Mouse (Mus musculus) spleen, adult 2 months (tissue): ENCODE measurements around the gene Hes6.

Experiments used
- CTCF ChIP-seq: fragments of 200-500 bp; IDR thresholded peaks from 2 replicates; pipeline ENCODE4 v1.5.1; 2011; ENCODE audit warnings: mild to moderate bottlenecking, inconsistent platforms; ENCODE audit not compliant: insufficient read depth, insufficient read length, insufficient replicate concordance; ENCODE audit errors: extremely low read depth
- POLR2A ChIP-seq: fragments of 200-500 bp; IDR thresholded peaks from 2 replicates; pipeline ENCODE4 v1.6.1; 2011; ENCODE audit warnings: low read depth, low read length, inconsistent platforms

GRCm38 (mm10) chr1:91404976-91405375, 8.9 kb downstream of the Hes6 start:
- TF ChIP-seq CTCF (no peak), POLR2A (no peak)
